Mouse (Mus musculus): ENCODE results near the gene Fam19a4. TPM values are rescaled to one million over a fixed set of nuclear protein-coding genes. Genes with fewer than 3 reads are reported as not detected.
"Not testable (repeated sequence)": the region's sequence is repeated elsewhere in the genome, so short reads cannot be mapped to it uniquely, and the experiment has no call there.

The Fam19a4 gene
- polyA plus RNA-seq, 1 experiment from 2014 or later = not detected

GRCm38 (mm10) chr6:96944796-96945195, 115.4 kb downstream of the Fam19a4 start:
- POLR2A ChIA-PET = no interaction called here
- in situ Hi-C loops (cut with MboI; ENCODE audit: low pct_unique_long_range_greater_than_20kb) = no loop called here
- TF ChIP-seq CTCF (IDR thresholded peaks at IDR 0.05) = no peak
- CTCF ChIA-PET = interaction anchor here (1.5 kb wide), 1 partner anchor 9 kb away, joined by 3 read pairs; no protein-coding TSS in a partner anchor
- DNase-seq (ENCODE audit: low read depth, low spot score) (no peak), ATAC-seq (no peak)
- peaks cover 11% of the 10 kb centered on the region for H3K27me3 ChIP-seq

GRCm38 (mm10) chr6:96935776-96936175, 124.4 kb downstream of the Fam19a4 start:
- ATAC-seq (no peak), DNase-seq (ENCODE audit: low read depth, low spot score) (no peak)
- TF ChIP-seq CTCF (IDR thresholded peaks at IDR 0.05) = no peak
- CTCF ChIA-PET = no interaction called here
- no peaks in the 10 kb centered on the region for H3K27me3 ChIP-seq
- in situ Hi-C loops (cut with MboI; ENCODE audit: low pct_unique_long_range_greater_than_20kb) = no loop called here
- POLR2A ChIA-PET = no interaction called here

- TF ChIP-seq CTCF (IDR thresholded peaks at IDR 0.05) = no peak
- in situ Hi-C loops (cut with MboI; ENCODE audit: low pct_unique_long_range_greater_than_20kb) = no loop called here
- H3K27me3 ChIP-seq = no peaks in the 10 kb centered on the region
- ChIA-PET POLR2A (no interaction called here), CTCF (interaction anchor here (0.6 to 0.9 kb wide), 2 partner anchors 19 to 799 kb away, joined by 3 read pairs; no protein-coding TSS in a partner anchor)
- DNase-seq (ENCODE audit: low read depth, low spot score) (no peak), ATAC-seq (no peak)
These were observed 151.1 kb downstream of the Fam19a4 start for GRCm38 (mm10) chr6:96909061-96909480.

- ATAC-seq; CTCF ChIA-PET; POLR2A ChIA-PET; H3K27me3 ChIP-seq; in situ Hi-C loops (cut with MboI; ENCODE audit: low pct_unique_long_range_greater_than_20kb); DNase-seq (ENCODE audit: low read depth, low spot score): not testable (repeated sequence)
These were observed 183.1 kb downstream of the Fam19a4 start for GRCm38 (mm10) chr6:96877105-96877504.

GRCm38 (mm10) chr6:96876651-96877050, 183.6 kb downstream of the Fam19a4 start:
- H3K27me3 ChIP-seq; in situ Hi-C loops (cut with MboI; ENCODE audit: low pct_unique_long_range_greater_than_20kb); POLR2A ChIA-PET; CTCF ChIA-PET; ATAC-seq; DNase-seq (ENCODE audit: low read depth, low spot score): not testable (repeated sequence)

GRCm38 (mm10) chr6:96853065-96853464, 207.1 kb downstream of the Fam19a4 start:
- in situ Hi-C loops (cut with MboI; ENCODE audit: low pct_unique_long_range_greater_than_20kb) = no loop called here
- no peak for DNase-seq (ENCODE audit: low read depth, low spot score)
- POLR2A ChIA-PET = no interaction called here
- CTCF ChIA-PET = interaction anchor here (1.0 kb wide), 1 partner anchor 13 kb away, joined by 4 read pairs; no protein-coding TSS in a partner anchor
- peak; percentile 36 for ATAC-seq
- H3K27me3 ChIP-seq = peaks cover 6% of the 10 kb centered on the region
- peak; percentile 44 for TF ChIP-seq CTCF (IDR thresholded peaks at IDR 0.05)

- TF ChIP-seq CTCF (IDR thresholded peaks at IDR 0.05) = peak; percentile 53
- ATAC-seq = no peak
- DNase-seq (ENCODE audit: low read depth, low spot score) = no peak
- CTCF ChIA-PET = interaction anchor here (0.9 kb wide), 1 partner anchor 263 kb away, joined by 3 read pairs; no protein-coding TSS in a partner anchor
- POLR2A ChIA-PET = no interaction called here
- H3K27me3 ChIP-seq = peaks cover 3% of the 10 kb centered on the region
- in situ Hi-C loops (cut with MboI; ENCODE audit: low pct_unique_long_range_greater_than_20kb) = loop anchor here (10.0 kb wide), 1 partner anchor 1619 kb away; no protein-coding TSS in a partner anchor
These were observed 216.3 kb downstream of the Fam19a4 start for GRCm38 (mm10) chr6:96843944-96844343.

GRCm38 (mm10) chr6:96840634-96841033, 219.6 kb downstream of the Fam19a4 start:
- DNase-seq (ENCODE audit: low read depth, low spot score) = no peak

GRCm38 (mm10) chr6:96826626-96827025, 233.6 kb downstream of the Fam19a4 start:
- CTCF ChIA-PET = no interaction called here
- no peak for DNase-seq (ENCODE audit: low read depth, low spot score)

More at GRCm38 (mm10) chr6:96840634-96841033, 219.6 kb downstream of the Fam19a4 start:
- ATAC-seq = no peak
- in situ Hi-C loops (cut with MboI; ENCODE audit: low pct_unique_long_range_greater_than_20kb) = loop anchor here (10.0 kb wide), 1 partner anchor 1616 kb away; no protein-coding TSS in a partner anchor
- no peaks in the 10 kb centered on the region for H3K27me3 ChIP-seq
- CTCF ChIA-PET = interaction anchor here (0.6 to 1.4 kb wide), 2 partner anchors 12 to 40 kb away, joined by 3 to 4 read pairs; no protein-coding TSS in a partner anchor
- POLR2A ChIA-PET = no interaction called here
- TF ChIP-seq CTCF (IDR thresholded peaks at IDR 0.05) = no peak

GRCm38 (mm10) chr6:96802981-96803380, 257.2 kb downstream of the Fam19a4 start:
- CTCF ChIA-PET = no interaction called here
- H3K27me3 ChIP-seq = no peaks in the 10 kb centered on the region
- ATAC-seq = no peak
- POLR2A ChIA-PET = no interaction called here
- no peak for TF ChIP-seq CTCF (IDR thresholded peaks at IDR 0.05)
- in situ Hi-C loops (cut with MboI; ENCODE audit: low pct_unique_long_range_greater_than_20kb) = no loop called here
- no peak for DNase-seq (ENCODE audit: low read depth, low spot score)

More at GRCm38 (mm10) chr6:96826626-96827025, 233.6 kb downstream of the Fam19a4 start:
- H3K27me3 ChIP-seq = peaks cover 7% of the 10 kb centered on the region
- ATAC-seq = no peak
- no peak for TF ChIP-seq CTCF (IDR thresholded peaks at IDR 0.05)
- in situ Hi-C loops (cut with MboI; ENCODE audit: low pct_unique_long_range_greater_than_20kb) = no loop called here
- POLR2A ChIA-PET = no interaction called here

GRCm38 (mm10) chr6:96798746-96799145, 261.5 kb downstream of the Fam19a4 start:
- CTCF ChIA-PET = no interaction called here
- POLR2A ChIA-PET = no interaction called here
- no peaks in the 10 kb centered on the region for H3K27me3 ChIP-seq
- DNase-seq (ENCODE audit: low read depth, low spot score) (no peak), ATAC-seq (no peak)
- in situ Hi-C loops (cut with MboI; ENCODE audit: low pct_unique_long_range_greater_than_20kb) = no loop called here
- no peak for TF ChIP-seq CTCF (IDR thresholded peaks at IDR 0.05)

- TF ChIP-seq CTCF (IDR thresholded peaks at IDR 0.05) = no peak
- ATAC-seq (no peak), DNase-seq (ENCODE audit: low read depth, low spot score) (no peak)
- ChIA-PET CTCF (no interaction called here), POLR2A (no interaction called here)
- no peaks in the 10 kb centered on the region for H3K27me3 ChIP-seq
- in situ Hi-C loops (cut with MboI; ENCODE audit: low pct_unique_long_range_greater_than_20kb) = no loop called here
These were observed 262.8 kb downstream of the Fam19a4 start for GRCm38 (mm10) chr6:96797451-96797850.

Other genes with a start within 250 kb of the Fam19a4 start
- 38.3 TPM for gene Eogt, start 88.8 kb upstream of the Fam19a4 start, polyA plus RNA-seq (2021)
- gene Tmf1, start 118.7 kb upstream of the Fam19a4 start, polyA plus RNA-seq (2021) = 49.1 TPM
- gene Uba3, start 145.2 kb upstream of the Fam19a4 start, polyA plus RNA-seq (2021) = 118 TPM
- 165 TPM for gene Arl6ip5, start 150.3 kb upstream of the Fam19a4 start, polyA plus RNA-seq (2021)
- gene Lmod3, start 192.3 kb upstream of the Fam19a4 start, polyA plus RNA-seq (2021) = not detected

Measured in Patski (cell line).